8 mouse cellular contexts compared by ENCODE assay signal in genomic region chr17:27623360-27624326, GRCm38 (mm10). TPM values are rescaled to one million over a fixed set of nuclear protein-coding genes. Genes with fewer than 3 reads are reported as not detected.
DNase-seq lines count a peak whose midpoint lies in the region; ATAC-seq lines count a peak whose summit lies in the region.

Gene Nudt3, minus strand, starts transcription at chr17:27623495.

- WGBS in embryonic facial prominence, embryonic 12.5 days: 8% methylated on average over 89 of the region's 91 CpGs
- WGBS in limb, embryonic 10.5 days: 8% methylated on average over 87 of the region's 91 CpGs
- WGBS in midbrain, embryonic 12.5 days: 8% methylated on average over 86 of the region's 91 CpGs

- H3K4me1 ChIP-seq in embryonic facial prominence, embryonic 12.5 days: peaks cover 18% of the 10 kb centered on the region
- H3K4me1 ChIP-seq in limb, embryonic 10.5 days: peaks cover 45% of the 10 kb centered on the region
- peaks cover 38% of the 10 kb centered on the region for H3K4me1 ChIP-seq in midbrain, embryonic 12.5 days

- H3K9me3 ChIP-seq in embryonic facial prominence, embryonic 12.5 days: no peaks in the 10 kb centered on the region
- H3K9me3 ChIP-seq in limb, embryonic 10.5 days (replicated peaks): no peaks in the 10 kb centered on the region
- H3K9me3 ChIP-seq in midbrain, embryonic 12.5 days: no peaks in the 10 kb centered on the region

- peak; percentile 95 for DNase-seq in 3134 (ENCODE audit: extremely low read depth, insufficient read length, low spot score)
- DNase-seq in adrenal gland, postnatal 36 days: peak; percentile 91 to 93
- peak; percentile 99 for DNase-seq in heart, adult 11 months
- DNase-seq in kidney, adult 11 months: peak; percentile 82
- DNase-seq in limb, embryonic 10.5 days (ENCODE audit: low spot score): peak; percentile 93
- peak; percentile 94 for DNase-seq in skeletal muscle tissue, adult 2 months (ENCODE audit: low read depth, low spot score)

- H3K4me3 ChIP-seq in embryonic facial prominence, embryonic 12.5 days: peak within 1 kb of the TSS; percentile 65
- peak within 1 kb of the TSS; percentile 86 for H3K4me3 ChIP-seq in limb, embryonic 10.5 days
- H3K4me3 ChIP-seq in midbrain, embryonic 12.5 days: peak within 1 kb of the TSS; percentile 96

- no peaks in the 10 kb centered on the region for H3K36me3 ChIP-seq in embryonic facial prominence, embryonic 12.5 days
- peaks cover 23% of the 10 kb centered on the region for H3K36me3 ChIP-seq in limb, embryonic 10.5 days
- H3K36me3 ChIP-seq in midbrain, embryonic 12.5 days: peaks cover 3% of the 10 kb centered on the region; the same call in 1 of the 2 replicates

- H3K4me2 ChIP-seq in embryonic facial prominence, embryonic 12.5 days (replicated peaks): peak within 1 kb of the TSS; percentile 72
- H3K4me2 ChIP-seq in midbrain, embryonic 12.5 days (replicated peaks): peak within 1 kb of the TSS; percentile 83

- no peaks in the 10 kb centered on the region for H3K27me3 ChIP-seq in embryonic facial prominence, embryonic 12.5 days
- no peaks in the 10 kb centered on the region for H3K27me3 ChIP-seq in limb, embryonic 10.5 days (ENCODE audit: low read depth, poor library complexity, severe bottlenecking)
- H3K27me3 ChIP-seq in midbrain, embryonic 12.5 days: no peaks in the 10 kb centered on the region

- H3K27ac ChIP-seq in embryonic facial prominence, embryonic 12.5 days: peak within 1 kb of the TSS; percentile 94
- H3K27ac ChIP-seq in limb, embryonic 10.5 days: peak within 1 kb of the TSS; percentile 98
- H3K27ac ChIP-seq in midbrain, embryonic 12.5 days (replicated peaks): peak within 1 kb of the TSS; percentile 98

- peak; percentile 82 for ATAC-seq in embryonic facial prominence, embryonic 12.5 days (ENCODE audit: insufficient number of reproducible peaks, insufficient read depth, low FRiP score, low TSS enrichment)
- peak; percentile 85 for ATAC-seq in midbrain, embryonic 12.5 days (ENCODE audit: low FRiP score, low read depth)

- H3K9ac ChIP-seq in embryonic facial prominence, embryonic 12.5 days: peak within 1 kb of the TSS; percentile 93
- H3K9ac ChIP-seq in midbrain, embryonic 12.5 days (replicated peaks): peak within 1 kb of the TSS; percentile 99

RNA-seq across cellular contexts. Expression of gene Nudt3, which starts in this region (rescaled TPM):
- total RNA-seq in adrenal gland, postnatal 36 days (2021): 100 to 1,000 TPM; 191 to 211 TPM
- 135 and 137 TPM in 2 replicates for polyA plus RNA-seq in embryonic facial prominence, embryonic 12.5 days (2016; fragmentation: Nextera tagmentation; extraction: Ambion mirVana)
- polyA plus RNA-seq in limb, embryonic 10.5 days (2016; fragmentation: Nextera tagmentation; extraction: Ambion mirVana): 88.2 and 96.2 TPM in 2 replicates
- polyA plus RNA-seq in midbrain, embryonic 12.5 days (2016; fragmentation: Nextera tagmentation; extraction: Ambion mirVana): 189 and 196 TPM in 2 replicates

Comparison
In these comparisons a context has a peak if more than half of its experiments do, and no peak if none do; other contexts are left out.
1. Peak in every context shown above with its lines: DNase-seq, ATAC-seq, H3K4me3 ChIP-seq and H3K27ac ChIP-seq.